Mouse (Mus musculus): ENCODE measurements around the gene Mov10l1. TPM values are rescaled to one million over a fixed set of nuclear protein-coding genes. Genes with fewer than 3 reads are reported as not detected.

Mov10l1 gene
- total RNA-seq, 2 experiments from 2014 or later, result not detected

DNA sequence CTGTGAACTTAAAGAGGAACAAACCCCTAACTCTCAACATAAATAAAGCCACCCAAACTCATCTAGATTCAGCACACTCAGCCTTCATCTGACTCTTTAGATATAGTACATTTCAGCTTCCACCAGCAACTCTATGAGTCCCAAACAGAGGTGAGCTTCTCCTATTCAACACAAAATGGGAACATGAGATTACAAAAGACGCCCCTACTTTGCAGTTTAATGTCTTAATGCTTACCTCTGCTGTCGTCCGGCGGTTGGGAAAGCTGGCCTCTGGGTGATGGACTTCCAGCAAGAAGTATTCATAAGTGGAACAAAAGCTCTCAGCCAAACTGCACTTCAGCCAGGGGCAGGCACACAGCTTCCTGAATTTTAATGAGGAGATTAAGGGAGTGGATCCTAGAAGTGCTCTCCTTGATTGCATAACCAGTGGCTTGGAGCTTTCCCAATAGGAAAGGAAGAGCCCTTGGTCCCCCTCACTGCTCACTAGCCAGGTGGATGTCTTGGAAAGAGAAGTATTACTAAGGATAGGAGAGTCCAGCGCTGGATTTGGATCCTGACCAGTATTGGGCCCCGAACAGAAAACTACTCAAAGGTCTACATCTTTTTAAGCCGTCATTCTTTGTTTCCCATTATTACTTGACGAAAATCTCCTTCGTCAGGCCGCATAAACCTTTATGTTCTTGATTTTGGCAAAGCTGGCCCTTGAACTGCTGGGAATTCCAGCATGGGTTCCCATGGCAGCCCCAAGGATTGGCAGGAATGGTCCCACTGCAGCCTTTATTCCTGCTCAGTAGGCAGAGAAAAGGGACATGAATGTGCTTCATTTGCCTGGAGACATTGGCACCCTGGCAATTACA, 4.2 kb upstream of the Mov10l1 start, which contains the start of gene Mlc1:
Gene Mlc1 (minus strand): TSS at position 727 of the 857 bp plus-strand sequence.
- Histone ChIP-seq H3K4me3 (no peak within 1 kb of the TSS), H3K27ac (no peak within 1 kb of the TSS)
- DNase-seq, result no peak
- TF ChIP-seq CTCF (IDR thresholded peaks at IDR 0.05), result no peak
- intact Hi-C loops (cut with DNase I), result no loop called here

GRCm38 (mm10) chr15:88979138-88979446, 3.6 kb upstream of the Mov10l1 start:
- intact Hi-C loops (cut with DNase I), result no loop called here
- no peak for TF ChIP-seq CTCF (IDR thresholded peaks at IDR 0.05)

GRCm38 (mm10) chr15:88989236-88989635, 6.5 kb downstream of the Mov10l1 start:
- TF ChIP-seq CTCF (IDR thresholded peaks at IDR 0.05), result no peak
- Histone ChIP-seq H3K27ac (no peak overlapping the region), H3K4me3 (no peak overlapping the region)
- intact Hi-C loops (cut with DNase I), result no loop called here
- no peak for DNase-seq

More at GRCm38 (mm10) chr15:88979138-88979446, 3.6 kb upstream of the Mov10l1 start:
- H3K27ac ChIP-seq, result no peak overlapping the region
- no peak for DNase-seq
- H3K4me3 ChIP-seq, result no peak overlapping the region

DNA sequence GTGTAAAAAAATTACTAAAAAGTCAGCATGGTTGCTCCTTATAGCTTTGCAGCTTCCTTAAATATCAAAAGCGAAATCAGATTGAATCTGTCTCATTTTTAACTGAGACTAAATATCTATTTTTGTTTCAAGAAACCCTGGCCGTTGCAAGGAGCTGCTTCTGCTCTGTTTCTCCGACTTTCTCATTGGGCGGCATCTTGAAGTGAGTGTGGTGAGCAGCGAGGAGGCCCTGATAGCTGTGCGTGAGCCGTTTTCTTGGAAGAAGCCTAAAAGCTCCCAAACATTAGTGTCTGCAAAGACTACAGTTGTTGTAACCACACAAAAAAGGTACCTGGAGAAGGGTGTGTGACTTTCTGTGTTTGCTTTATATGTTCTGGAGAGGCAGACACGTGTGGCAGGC, 15.9 kb downstream of the Mov10l1 start:
- H3K27ac ChIP-seq, result no peak overlapping the region
- TF ChIP-seq CTCF (IDR thresholded peaks at IDR 0.05), result no peak
- intact Hi-C loops (cut with DNase I), result no loop called here
- no peak overlapping the region for H3K4me3 ChIP-seq
- no peak for DNase-seq

DNA sequence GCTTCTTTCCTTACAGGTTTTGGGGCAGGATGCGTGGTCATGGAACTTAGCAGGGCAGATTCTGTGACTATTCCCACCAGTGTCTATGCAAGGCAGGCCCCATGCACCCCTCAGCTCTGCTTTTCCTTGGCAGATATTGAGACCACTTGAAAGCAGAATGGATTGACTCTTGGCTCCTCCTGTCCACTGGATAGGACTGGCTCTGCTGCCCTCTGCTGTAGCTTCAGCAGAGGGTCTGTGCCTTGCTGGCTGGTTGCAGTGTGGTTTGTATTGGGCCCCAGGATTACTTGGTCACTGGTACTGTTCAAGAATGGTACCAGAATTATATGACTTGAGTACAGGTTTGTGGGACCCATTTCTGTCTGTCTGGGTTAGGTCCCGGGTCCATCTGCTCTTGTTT, 16.4 kb downstream of the Mov10l1 start:
- no peak for DNase-seq
- TF ChIP-seq CTCF (IDR thresholded peaks at IDR 0.05), result peak; percentile 12; the same call in 1 of the 2 replicates
- Histone ChIP-seq H3K27ac (no peak overlapping the region), H3K4me3 (no peak overlapping the region)
- intact Hi-C loops (cut with DNase I), result no loop called here

DNA sequence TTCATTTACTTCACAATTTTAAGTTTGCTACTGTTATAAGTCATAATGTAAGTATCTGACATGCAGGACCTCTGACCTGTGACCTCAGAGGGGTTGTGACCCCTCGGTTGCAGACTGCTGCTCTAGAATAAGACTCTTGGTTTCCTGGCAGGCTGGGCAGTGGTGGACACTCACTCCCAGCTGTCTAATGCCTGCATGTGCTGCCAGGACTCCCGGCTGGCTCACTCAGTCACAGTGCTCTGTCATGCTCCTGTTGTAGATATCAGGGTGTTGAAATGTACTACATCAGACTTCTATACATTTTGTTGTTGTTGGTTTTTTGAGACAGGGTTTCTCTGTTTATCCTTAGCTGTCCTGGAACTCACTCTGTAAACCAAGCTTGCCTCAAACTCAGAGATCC, 17.7 kb downstream of the Mov10l1 start:
- no peak for TF ChIP-seq CTCF (IDR thresholded peaks at IDR 0.05)
- no peak overlapping the region for H3K4me3 ChIP-seq
- H3K27ac ChIP-seq, result no peak overlapping the region
- no peak for DNase-seq
- intact Hi-C loops (cut with DNase I), result no loop called here

DNA sequence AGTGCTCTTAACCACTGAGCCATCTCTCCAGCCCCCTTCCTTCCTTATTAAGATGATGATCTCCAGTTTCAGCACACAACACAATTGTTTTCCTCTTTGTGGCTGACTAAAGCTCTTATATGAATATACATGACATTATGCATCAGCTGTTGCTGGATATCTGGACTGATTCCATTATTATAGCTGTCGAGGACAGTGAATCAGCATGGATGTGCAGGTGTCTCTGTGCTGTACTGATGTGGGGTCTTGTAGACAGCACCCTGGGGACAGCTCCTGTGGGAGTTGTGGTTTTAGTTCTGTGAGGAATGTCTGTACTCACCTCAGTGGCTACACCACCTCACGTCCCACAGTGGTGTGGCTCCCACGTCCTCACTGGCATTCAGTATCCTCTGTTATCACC, 18.5 kb downstream of the Mov10l1 start:
- H3K4me3 ChIP-seq, result no peak overlapping the region
- intact Hi-C loops (cut with DNase I), result no loop called here
- no peak for TF ChIP-seq CTCF (IDR thresholded peaks at IDR 0.05)
- H3K27ac ChIP-seq, result no peak overlapping the region
- no peak for DNase-seq

GRCm38 (mm10) chr15:89007002-89007401, 24.3 kb downstream of the Mov10l1 start:
- intact Hi-C loops (cut with DNase I), result no loop called here
- no peak for TF ChIP-seq CTCF (IDR thresholded peaks at IDR 0.05)
- no peak for DNase-seq

DNA sequence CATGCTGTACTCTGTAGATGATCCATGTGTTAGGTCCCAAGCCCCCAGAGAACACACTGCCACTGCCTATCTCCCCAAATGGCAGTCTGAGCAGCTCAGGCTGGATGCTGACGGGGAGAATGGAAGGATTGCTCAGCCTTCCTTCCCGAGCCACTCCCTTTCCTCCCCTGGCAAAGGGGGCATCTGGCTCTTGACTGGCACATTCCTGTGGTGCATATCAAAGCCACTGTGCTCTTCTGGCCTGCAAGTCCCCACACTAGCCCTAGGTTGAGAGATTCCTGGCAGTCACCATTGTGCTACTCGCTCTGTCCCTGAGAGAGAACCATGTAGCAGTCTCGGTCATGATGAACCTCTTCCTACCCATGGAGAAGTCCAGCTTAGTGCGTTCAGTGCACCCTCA, 25.1 kb downstream of the Mov10l1 start:
- no peak for DNase-seq
- no peak for TF ChIP-seq CTCF (IDR thresholded peaks at IDR 0.05)
- Histone ChIP-seq H3K4me3 (no peak overlapping the region), H3K27ac (no peak overlapping the region)
- intact Hi-C loops (cut with DNase I), result no loop called here

More at GRCm38 (mm10) chr15:89007002-89007401, 24.3 kb downstream of the Mov10l1 start:
- H3K4me3 ChIP-seq, result no peak overlapping the region
- no peak overlapping the region for H3K27ac ChIP-seq

DNA sequence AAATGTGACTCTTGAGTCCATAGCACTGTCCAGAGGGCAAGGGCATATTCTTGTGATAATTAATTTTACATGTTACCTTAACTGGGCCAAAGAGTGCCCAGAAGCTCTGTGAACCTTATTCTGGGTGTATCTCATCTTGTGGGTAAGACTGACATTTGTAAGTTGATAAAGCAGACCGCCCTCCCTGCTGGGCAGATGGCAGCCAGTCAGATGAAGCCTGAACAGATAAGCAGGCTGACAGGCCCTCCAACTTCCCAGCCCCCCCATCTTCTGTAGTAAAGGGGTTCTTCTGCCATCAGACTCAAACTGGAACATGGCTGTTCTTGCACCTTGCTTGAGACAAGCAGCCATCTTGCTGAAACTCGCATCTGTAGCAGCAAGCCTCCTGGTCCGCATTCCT, 34.0 kb downstream of the Mov10l1 start:
- Histone ChIP-seq H3K4me3 (no peak overlapping the region), H3K27ac (no peak overlapping the region)
- no peak for DNase-seq
- intact Hi-C loops (cut with DNase I), result no loop called here
- no peak for TF ChIP-seq CTCF (IDR thresholded peaks at IDR 0.05)

DNA sequence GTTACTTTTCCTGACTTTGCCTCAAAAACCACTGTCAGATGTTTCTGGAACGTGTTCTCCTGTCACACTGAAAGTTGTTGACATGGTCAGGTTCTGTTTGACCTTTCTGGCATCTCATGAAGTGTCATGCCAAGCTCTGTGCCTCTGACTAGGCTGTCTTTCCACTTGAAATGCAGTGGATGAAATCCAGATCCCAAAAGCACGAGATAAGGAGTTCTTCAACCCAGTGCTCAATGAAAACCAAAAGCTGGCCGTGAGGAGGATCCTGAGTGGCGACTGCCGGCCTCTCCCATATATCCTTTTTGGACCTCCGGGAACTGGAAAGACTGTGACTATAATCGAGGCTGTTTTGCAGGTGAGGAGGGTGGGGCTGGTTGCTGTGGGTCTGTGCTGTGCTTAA, 37.4 kb downstream of the Mov10l1 start:
- no peak for TF ChIP-seq CTCF (IDR thresholded peaks at IDR 0.05)
- Histone ChIP-seq H3K4me3 (no peak overlapping the region), H3K27ac (no peak overlapping the region)
- intact Hi-C loops (cut with DNase I), result no loop called here
- DNase-seq, result no peak

GRCm38 (mm10) chr15:89020492-89020891, 37.8 kb downstream of the Mov10l1 start:
- intact Hi-C loops (cut with DNase I), result no loop called here
- no peak overlapping the region for H3K4me3 ChIP-seq
- TF ChIP-seq CTCF (IDR thresholded peaks at IDR 0.05), result no peak
- no peak for DNase-seq
- no peak overlapping the region for H3K27ac ChIP-seq

GRCm38 (mm10) chr15:89044381-89044780, 61.7 kb downstream of the Mov10l1 start:
- TF ChIP-seq CTCF (IDR thresholded peaks at IDR 0.05), result no peak
- intact Hi-C loops (cut with DNase I), result no loop called here
- DNase-seq, result no peak
- Histone ChIP-seq H3K4me3 (no peak overlapping the region), H3K27ac (no peak overlapping the region)

DNA sequence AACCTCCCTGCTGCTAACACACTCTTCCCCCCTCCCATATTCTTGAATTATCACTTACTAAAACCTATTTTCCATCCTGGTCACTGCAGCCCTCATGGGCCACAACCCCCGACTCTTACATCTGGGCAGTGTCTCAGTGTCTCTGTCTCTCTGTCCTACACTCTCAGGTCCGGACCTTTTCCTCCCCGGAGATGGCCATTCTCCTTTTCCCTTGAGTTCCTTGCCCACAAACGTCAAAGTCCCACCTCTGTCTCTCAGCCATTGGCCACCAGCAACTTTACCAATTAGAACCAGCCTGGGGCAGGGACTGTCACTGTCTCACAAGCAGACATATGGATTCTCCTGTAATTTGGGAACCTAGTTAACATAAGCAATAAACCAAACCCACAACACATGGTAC, 63.6 kb downstream of the Mov10l1 start:
- Histone ChIP-seq H3K4me3 (no peak overlapping the region), H3K27ac (no peak overlapping the region)
- no peak for DNase-seq
- no peak for TF ChIP-seq CTCF (IDR thresholded peaks at IDR 0.05)
- intact Hi-C loops (cut with DNase I), result no loop called here

Data from gastrocnemius, adult 2 months (tissue).